Mouse (Mus musculus) cerebellum, adult 18-20 months (tissue): Measurements from ENCODE around the gene Fhl1.

ENCODE experiments used
- DNase-seq, 2 experiments: peaks; one replicate each; pipeline ENCODE4 v3.0.0; 2021

The Fhl1 gene

DNA sequence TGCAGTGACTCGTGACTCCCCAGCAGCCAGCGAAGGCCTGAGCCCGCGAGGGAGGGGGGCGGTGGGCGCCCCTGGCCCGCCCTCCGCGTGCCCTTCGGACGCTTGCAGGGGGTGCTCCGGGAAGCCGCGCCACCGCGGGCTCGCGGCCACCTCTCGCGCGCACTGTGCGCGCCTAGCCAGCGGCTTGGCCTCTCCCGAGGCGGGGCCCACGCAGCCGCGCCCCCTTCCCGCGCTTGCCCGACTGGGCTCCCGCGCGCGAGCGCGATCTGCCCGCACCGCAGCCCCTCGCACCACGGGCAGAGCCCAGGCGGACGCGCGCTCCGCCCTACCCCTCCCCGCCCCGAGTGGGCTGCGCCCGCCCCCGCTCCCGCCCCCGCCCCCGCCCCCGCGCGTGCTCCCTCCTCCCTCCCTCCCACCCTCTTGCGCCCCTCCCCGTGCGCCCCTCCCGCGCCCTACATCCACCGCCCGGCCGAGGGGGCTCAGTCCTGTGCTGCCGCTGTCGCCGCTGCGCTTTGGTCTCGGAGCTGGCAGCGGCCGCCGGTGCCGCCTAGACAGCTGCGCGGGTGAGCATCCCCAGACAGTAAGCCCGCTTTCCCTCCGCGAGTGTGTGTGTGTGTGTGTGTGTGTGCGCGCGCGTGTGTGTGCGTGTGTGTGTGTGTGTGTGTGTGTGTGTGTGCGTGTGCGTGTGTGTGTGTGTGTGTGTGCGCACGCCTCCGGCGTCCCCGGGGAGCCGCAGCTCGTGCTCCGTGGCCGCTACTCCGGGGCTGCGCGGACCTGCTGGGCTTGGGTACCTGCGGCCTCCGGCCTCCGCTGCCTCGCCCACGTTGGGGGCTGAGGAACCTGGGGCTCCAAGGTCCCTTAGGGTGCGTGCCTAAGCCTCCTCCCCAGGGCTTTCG is at the start of gene Fhl1:
TSS of gene Fhl1 (plus strand) at position 482 of the 896 bp plus-strand sequence.
- DNase-seq, result peak; percentile 55 to 70

DNA sequence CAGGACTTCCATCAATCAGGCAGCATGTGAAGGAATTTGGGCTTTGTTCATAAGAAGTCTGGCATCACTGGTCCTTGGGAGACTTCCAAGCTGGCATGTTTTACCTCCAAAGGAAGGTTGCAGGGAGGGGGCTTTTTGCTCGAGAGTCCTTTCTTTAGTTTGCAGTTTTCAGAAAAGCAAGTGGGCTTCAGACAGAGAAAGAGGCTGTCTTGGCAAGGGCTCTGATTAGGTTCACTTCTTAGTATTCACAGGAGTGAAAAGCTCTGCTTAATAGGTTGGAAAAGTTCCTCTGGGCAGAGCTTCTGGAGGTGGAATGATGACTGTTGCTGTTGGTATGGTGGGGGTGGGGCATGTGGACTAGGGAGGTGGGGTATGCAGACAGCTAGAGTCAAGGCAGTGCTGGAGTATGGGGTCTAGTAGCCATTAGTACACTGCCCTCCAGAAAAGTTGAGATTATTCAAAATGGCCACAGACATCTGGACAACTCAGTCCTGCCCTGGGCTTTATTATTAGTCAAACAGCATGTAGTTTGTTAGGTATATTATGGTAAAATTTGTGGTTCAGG is 49.3 kb upstream of the Fhl1 start:
- no peak for DNase-seq

DNA sequence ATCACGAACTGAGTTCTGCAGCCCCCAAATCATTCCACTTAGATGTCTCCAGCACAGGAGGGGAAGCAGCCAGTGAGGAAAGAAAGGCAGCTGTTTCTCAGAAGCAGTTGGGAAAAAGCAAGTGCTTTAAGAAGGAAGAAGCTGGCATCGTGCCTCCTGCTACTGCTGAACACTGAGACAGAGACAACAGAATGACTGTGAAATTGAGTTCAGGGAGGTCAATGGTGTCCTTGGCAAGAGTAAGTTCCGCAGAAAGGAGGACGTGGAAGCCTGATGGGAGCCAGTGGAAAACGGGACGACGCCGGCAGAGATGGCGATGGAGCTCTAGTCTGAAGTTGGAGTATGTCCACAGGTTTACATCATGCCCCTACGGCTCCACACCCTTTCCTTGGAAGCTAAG is 48.1 kb upstream of the Fhl1 start:
- DNase-seq, result no peak

DNA sequence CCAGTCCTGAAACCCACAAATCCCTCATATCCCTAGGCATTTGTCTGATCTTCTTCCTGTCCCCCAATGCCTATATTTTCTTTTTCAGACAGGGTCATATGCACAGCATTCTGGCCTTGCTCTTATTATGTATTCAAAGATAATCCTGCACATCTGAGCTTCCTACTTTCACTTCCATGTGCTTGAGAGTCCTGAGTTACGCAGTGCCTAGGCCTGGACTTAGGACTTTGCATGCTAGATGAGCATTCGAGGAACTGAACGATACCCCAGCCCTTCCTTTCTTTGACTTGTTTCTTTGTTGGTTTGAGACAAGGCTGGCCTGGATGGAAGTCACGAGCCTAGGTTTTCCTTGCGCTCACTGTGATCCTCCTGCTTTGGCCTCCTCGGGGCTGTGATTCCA is 39.0 kb upstream of the Fhl1 start:
- DNase-seq, result no peak

DNA sequence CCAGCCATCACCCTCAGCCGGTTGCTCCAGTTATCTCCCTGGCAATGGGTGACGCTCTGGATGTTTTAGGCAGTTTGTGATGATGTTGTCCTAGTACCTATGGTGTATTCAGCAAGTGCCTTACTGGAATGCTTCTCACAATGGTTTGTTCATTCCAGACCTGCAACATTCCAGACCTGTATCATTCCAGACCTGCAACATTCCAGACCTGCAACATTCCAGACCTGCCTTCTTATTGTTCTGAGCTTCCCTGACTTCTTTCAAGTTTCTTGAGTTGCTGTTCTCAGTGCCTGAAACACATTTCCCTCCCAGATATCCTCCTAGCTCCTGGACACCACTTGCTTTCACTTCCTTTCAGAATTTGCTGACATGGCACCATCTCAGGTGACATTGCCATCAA is 37.0 kb upstream of the Fhl1 start:
- no peak for DNase-seq

DNA sequence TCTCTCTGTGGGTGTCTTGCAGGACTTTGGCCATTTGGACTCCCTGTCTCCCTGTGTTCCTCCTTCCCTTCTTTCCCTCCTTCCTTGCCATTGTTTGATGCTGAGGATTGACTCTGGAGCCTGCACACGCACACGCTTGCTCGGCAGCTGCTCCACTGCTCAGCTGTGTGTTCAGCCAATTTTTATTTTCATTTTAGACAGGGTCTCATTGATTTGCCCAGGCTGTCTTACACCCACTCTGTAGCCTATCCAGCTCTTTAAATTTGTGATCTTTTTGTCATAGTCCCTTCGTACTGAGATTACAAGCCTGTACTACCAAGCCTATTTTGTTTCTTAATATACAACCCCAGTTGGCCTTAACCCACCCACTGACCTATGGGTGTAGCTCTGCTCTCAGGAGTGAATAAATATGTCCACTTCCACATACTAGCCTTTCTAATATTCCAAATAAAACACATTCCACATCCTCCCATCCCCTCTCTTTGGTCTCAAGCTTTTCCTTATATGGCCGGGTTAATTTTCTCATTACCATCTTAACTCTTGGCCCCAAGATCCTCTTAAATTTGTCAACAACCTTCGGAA is 34.3 kb upstream of the Fhl1 start:
- no peak for DNase-seq

DNA sequence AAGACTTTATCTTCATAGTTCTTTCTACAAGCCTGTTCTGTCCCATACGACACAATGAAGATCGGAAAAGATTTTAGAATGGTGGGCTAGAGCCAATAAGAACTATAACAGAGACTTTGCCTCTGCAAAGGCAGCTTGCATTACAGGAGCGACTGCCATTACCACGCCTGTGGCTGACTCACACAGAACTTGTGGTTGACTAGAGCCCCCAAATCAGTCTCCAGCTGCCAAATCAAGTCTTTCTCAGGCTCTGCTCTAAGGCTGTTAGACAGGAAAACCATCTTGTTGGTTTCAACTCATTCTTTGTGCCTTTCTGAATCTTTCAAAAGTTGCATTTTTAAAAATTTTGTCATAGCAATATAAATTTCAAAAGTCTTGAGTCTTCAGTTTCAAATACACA is 33.7 kb upstream of the Fhl1 start:
- no peak for DNase-seq

DNA sequence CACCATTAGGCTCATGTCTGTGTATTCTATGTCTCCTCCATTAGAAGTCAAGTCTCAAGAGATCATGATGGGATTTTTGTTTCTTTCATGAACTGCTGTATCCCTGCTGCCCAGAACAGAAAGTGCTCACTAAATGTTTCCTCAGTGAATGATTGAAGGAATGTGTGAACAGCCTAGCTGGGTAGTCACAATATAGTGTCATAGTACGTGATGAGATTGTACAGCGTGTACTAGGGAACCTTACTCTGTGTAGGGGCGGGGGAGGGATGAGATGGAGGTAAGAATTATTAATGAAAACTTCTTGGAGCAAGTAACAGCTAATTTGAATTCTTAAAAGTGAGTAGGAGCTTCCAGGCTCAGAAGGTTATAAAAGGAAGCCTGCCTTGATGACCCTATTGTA is 30.3 kb upstream of the Fhl1 start:
- no peak for DNase-seq

DNA sequence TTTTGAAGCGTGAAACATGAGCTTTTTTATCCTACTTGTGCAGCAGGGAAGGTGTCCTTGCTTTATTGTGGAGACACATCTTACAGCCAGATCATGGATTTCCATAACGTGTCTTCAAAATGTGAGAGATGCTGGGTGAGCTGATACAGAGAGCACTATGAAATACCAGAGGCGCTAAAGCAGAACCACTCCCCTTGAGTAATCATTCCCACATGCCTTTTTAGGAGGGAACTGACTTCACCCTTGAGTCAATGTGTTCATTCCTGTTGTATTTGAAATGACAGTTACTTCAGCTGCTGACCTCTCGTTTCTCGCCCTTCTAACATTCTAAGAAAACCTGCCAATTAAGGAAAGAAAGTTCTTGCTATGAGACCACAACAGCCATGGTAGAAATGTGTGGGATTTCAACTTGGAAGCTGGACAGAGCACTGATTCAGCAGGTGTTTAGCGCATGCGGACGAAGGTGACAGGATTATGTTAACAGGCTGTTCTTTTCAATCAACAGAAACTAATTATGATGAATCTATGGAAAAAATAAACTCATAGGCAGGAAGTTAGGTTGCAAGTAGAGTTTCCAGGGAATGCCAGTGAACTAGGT is 27.5 kb upstream of the Fhl1 start:
- no peak for DNase-seq

DNA sequence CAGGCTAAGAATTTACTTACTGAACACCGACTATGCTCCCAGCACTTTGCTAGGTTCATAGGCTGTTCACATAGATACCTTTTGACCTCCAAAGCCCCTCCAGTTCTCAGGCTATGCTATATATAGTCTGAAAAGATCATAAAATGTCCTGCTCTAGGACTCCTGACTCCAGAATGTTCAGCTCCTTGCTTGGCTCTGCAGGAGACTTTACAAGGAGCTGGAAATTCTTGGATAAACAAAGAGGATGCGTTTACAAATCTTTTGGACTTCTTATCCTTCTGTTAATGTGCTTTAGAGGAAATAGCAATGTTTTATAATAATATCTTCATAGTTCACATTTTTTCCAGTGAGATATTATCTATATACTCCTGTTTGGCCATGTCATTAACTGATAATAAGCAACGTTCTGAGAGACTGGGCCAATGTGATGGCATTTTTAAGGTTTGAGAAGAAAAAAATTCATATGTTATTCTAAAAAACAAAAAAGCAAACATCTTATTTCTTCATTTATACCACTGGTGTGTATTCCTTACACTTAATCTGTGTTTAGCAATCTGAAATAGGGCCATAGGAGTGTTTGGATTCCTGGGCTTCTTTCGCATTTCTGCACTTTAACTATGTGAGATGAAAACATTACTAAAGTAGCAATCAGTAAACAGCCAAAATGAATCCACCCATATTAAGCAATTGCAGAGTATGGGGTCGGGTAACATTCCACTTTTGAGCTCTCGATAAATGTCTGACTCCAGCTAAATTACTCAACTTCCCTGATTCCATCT is 22.8 kb upstream of the Fhl1 start:
- no peak for DNase-seq

DNA sequence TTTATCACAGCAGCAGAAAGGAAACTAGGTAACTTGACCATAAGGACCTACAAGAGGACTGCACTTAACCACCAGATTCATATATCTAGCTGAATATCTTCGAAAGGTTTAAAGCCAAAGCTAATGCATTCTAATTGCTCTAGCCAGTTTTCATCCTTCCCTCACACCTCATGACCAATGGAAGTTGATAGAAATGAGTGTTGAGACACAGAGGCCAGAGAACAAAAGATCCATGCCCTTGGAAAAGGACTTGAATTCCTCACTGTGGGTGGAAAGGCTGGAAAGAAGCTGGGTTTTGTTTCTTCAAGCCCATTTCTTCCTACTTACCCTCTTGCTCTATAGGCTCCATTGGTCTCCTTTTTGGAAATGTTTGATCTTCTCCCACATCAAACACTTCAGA is 21.1 kb upstream of the Fhl1 start:
- no peak for DNase-seq

DNA sequence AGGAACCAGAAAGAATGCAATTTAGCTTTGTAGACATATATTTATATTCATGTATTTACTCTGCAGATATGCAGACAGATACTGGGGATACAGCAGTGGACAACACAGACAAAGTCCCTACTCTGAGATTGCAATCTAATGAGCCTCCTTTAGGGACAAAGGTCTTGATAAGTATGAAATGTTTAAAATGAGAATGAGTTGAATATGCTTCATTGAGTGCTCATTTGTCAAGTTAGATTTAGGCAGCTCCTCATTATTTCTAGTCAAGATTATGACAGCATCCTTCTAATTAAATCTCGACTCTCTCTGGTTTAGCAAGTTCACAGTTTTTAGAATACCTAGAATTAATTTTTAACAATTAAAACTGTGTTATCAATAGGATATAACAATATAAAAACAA is 18.9 kb upstream of the Fhl1 start:
- no peak for DNase-seq

DNA sequence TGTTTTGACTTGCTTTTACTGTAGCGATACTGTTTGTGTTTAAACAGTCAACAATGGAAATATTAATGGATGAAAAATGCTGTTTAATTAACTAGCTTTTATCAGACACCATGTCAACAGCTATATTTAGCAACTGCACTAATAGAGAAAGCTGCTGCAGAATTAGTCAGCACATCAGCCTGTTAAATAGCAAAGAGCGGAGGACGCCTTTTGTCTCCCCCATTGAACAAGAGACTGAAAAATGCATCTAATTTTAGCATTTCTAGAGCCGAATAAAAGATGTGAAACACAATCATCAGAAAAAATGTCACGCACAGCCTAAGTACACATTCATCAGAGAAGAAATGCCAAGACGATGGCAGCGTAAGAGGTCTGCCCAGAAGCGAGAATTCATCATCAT is 9.0 kb upstream of the Fhl1 start:
- DNase-seq, result no peak

DNA sequence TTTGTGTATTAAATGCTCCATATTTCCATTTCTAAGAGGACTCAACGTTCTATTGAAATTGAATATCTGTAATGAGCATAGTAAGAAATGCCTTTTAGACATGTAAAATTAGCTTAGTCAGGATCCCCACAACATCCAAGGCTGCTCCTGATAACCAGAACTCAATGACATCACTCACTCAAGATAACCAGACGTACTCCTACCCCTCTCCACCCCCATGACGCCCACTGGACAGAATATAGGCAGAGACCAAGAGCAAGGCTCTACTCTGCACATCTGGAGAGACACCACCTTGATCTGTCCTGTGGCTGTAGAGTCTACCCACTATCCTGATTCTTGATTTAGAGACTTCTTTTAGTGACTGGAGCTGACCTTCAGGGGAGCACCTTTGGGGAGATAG is 3.1 kb upstream of the Fhl1 start:
- no peak for DNase-seq

DNA sequence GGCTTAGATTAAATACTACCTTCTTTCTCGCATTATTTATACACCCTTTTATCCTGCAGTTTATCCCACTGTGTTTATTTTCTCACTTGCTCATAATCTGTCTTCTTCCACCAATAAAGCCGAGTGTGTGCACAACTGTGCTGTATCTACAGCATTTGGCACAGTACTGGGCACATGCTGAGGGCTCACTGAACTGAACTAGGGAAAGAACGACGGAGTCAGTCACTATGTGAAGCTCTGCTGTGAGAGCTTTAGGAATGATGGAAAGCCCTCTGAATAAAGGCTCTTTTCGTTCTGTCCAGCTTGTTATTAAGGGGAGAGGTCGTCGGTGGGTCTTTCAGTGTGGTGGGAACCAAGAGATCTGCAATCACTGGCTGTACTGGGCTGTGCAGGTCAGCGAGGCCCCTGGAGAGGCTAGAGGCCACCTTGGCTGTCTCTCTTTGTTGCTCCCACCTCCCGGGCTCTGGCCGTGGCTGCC is 720 bp upstream of the Fhl1 start:
- DNase-seq, result peak in 1 of 2 experiments; percentile 37

DNA sequence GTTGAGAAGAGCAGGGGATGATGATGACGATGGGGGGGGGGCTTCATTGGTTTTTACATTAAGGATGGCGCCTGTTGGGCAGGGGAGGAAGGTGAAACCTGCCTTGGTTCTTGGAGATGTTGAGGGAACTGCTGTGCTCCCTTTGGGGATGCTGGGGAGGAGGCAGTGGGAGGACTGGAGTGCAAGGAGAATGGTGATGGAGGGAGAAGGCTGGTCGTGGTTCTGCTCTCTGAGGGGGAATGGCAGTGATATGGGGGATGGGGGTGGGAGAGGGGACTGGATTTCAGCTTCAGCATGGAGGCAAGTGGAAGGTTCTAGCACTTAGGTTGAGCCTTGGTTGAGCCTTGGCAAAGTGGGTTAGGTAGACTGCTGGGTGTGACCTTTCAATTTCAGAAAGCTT is 814 bp downstream of the Fhl1 start:
- DNase-seq, result no peak

DNA sequence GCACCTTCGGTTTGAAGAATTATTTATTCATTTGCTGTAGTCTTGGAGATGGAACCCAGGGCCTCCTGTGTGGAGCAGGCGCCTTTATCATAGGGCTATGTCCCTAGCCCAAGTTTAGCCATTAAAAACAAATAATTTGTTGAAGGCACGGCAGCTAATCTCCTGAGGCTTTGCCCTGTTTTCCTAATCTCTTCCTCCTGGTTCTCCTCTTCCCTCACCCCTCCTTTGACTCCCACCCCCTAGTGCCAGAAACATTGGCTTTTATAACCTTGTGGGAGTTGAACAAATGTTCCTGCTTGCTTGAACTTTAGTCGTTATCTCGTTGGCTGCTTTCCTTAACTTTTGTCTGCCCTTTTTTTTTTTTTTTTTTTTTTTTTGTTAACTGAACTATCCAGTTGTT is 2.8 kb downstream of the Fhl1 start:
- DNase-seq, result no peak

DNA sequence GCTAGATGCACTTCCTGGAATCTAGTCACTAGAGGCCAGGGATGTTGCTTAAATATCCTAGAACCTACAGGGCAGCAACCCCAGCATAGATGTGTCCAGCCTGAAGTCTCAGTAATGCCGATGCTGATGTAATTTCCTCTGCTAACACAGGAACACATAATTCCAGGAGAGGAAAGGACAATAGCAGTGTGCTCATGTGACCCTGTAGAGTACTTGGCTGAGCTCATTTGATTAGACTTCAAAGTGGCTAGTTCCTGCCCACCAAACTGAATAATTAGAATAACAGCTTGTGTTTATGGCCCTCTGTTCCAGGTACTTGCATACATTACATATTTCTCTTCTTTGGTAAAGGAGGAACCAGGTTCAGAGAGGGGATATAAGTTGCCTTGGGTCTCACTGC is 4.6 kb downstream of the Fhl1 start:
- no peak for DNase-seq

DNA sequence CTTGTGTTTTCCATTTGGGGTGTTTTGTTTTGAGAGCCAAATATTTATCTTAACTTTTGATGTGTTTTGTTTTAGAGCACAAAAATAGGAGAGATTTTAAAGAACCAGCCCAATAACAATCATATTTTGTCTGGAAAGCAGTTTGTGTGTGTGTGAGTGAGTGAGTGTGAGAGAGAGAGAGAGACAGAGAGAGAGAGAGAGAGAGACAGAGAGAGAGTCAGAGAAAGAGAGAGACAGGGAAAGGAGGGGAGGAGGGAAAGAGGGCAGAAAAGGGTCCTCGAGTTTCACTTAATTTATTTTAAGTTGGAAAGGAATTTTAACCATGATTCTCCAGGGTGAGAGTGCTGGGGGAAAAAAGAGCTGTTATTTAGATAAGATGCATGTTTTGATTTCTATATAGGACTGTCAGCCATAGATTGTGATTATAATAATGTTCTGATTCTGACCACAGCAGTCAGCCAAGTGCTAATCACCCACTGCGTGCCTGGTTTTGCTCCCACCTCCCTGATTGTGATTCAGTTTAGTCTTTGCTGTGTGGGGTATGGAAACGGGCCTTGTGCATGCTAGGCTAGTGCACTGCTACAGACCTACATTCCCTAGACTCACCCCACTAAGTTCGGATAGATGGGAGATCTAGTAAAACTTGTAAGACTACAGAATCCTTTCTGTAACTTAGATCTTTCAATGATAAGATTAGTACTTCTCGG is 6.4 kb downstream of the Fhl1 start:
- no peak for DNase-seq

DNA sequence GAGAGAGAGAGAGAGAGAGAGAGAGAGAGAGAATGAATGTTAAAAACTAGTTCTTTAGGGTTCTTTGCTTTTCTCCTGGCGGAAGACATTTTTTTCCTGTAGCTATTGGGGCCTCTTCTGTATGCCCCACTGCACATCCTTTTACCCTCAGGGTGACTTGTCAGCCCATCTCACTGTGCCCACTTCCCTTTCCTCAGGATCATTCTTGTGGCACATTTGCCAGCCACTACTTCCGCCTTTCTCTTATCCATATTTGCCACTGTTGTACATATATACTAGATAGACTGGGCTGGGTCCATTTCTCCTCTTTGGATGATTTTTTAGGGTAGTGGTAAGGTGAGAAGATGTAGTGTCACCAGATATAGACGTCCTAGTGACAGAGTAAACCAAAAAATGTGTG is 9.8 kb downstream of the Fhl1 start:
- DNase-seq, result no peak

DNA sequence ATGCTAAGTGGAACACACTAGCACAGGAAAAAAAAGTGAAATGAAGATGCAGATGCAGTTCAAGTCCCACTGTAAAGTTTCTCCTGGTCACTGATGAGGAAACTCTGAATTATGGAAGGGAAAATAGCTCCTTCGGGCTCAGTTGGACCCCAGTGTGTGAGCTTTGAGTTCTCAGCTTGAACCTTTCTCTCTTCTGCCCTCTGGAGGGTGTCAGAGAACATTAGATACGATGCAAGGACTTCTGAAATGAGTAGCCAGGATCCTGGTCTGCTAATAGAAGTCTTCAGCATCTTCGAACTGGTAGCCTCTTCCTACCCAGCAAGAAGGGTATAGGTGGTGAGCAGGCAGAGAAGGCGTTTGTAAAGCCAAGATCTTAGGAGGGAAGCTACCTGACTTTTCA is 19.9 kb downstream of the Fhl1 start:
- no peak for DNase-seq

DNA sequence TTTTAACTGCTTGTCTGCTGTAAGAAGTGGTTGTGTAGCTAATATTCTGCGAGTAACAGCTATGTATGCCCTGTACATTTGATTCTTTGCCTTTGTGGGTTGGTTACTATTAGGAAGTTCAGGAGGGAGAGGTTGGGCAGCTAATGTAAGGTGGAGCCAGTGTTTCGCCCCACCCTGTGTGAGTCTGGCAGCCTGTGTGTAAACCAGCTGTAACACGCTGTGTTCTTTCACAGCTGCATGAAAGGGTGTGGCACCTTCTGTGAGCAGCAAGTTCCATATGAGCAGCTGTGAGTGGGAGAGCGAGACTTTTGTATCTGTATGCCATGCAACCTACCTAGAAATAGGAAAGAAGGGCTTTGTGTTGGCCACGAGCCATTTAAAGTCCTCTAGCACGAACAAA is 20.6 kb downstream of the Fhl1 start:
- DNase-seq, result no peak
